Mouse (Mus musculus) gastrocnemius, postnatal 36 days (tissue): ENCODE measurements at regions not wholly inside any gene's neighbourhood (a gene's known extent, or its start where the extent isn't known, plus 50 kb on each side); places are given as distances from the start of the nearest gene placed in this dataset.

Experiments
- DNase-seq, 2 experiments: peaks; one replicate each; pipeline ENCODE4 v3.0.0; 2022
- intact Hi-C: fragments of 180-260 bp; cut with DNase I; formaldehyde crosslinking; loops from one replicate; pipeline ENCODE4 v1.15.1; 2025

DNA sequence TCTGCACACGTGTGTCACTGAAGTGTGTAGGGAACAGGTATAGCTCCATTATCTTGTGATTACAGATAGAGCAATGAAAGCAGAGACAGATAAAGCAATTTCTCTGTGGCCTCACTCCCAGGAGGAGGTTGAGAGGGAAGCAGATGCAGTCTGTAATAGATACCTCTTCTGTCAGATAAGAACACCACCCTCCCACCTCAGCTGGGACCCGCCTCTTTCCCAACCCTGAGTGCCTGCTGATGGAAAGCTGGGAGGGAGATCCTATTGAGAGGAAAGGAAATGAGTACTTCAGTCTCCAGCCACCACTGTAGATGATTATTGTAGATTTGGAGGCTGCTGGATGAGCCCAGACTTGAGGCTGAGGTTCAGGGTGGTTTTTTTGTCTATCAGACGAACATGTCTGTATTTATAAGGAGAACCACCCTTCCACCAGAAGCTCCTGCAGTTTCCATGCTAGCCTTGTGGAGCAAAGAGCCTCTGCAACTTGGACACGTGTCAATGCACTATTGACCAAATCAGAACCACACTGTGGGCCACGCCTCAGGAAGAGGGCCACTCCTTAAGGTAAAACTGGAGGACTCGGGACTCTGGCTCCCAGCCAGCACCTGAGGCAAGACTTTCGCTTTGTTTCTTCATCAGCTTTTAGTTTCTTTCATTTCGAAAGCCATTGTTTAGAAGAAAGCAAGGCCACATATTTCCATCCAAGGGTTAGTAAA is 55.3 kb upstream of the Plekha5 start:
- intact Hi-C loops = no loop called here
- no peak for DNase-seq

DNA sequence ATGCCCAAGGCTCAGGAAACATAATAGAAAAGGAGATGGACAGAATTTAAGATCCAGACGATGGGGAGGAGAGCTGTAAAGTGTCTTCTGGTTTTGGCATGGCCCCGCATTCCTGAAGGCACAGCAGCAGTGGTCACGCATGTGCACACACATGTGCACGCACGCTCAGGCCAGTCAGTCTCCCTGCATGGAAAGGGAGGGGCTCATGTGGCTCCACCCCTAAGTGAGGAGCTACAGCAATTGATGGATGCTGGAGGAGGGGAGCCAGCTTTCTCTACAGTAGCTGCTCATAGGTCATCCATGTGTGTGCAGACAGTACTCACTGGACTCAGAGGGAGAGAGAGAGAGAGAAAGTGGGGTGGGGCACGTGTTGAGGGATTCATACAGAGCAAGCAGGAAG is 56.6 kb upstream of the Plekha5 start:
- no peak for DNase-seq
- intact Hi-C loops = no loop called here

DNA sequence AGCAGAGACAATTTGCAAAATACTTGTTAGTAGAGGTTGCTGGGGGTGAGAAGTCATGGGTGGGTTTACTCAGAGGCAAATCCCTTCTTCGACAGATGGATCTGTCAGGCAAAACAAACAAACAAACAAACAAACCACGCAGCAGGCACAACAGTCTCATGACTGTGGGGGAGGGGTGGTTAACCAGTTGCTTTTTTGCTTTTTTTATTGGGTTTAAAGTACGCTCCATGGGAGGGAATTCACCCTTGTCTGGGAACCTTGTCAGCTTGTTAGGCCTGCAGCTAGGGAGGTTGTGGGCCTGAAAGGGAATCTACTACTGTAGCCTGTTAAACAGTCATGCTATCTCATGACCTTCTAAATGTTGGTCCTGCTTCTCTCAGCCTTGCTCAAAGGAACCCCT is 57.1 kb upstream of the Plekha5 start:
- DNase-seq = no peak
- intact Hi-C loops = no loop called here

DNA sequence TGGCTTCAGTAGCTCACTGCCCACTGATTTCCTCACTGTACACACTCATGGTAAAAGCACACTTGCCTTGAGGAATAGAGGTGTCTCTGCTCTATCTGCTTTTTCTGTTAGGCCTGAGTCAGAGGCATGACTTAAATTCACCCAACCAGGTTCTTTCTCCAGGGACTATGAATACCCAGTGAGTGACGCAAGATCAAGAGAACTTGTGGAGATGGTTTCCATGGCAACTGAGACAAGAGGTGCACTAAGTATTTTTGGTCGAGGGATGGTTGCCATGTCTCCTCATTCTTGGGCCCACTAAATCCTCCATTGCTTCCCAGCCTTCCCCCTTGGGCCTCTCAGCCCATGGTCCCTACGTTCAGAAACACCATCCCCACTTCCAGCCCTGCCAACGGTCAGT is 62.9 kb upstream of the Plekha5 start:
- intact Hi-C loops = no loop called here
- DNase-seq = no peak

DNA sequence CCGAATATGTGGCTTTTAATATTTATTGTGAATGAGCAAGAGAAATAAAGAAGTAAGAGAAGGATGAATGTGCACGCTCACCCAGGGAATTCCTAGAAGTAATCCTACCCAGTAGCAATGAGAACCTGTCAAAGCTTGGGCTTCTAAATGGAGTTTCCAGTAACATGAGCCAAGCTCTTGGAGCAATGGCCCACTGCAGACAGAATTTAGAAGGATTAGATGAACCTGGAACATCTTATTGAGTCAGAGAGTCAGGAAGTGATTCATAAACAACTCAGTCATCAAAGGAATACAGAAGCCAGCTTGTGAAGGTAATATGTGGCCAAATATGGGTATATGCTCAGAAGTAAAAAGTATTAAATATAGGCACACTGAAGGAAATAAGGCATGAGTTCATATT is 66.0 kb upstream of the Plekha5 start:
- no peak for DNase-seq
- intact Hi-C loops = no loop called here

DNA sequence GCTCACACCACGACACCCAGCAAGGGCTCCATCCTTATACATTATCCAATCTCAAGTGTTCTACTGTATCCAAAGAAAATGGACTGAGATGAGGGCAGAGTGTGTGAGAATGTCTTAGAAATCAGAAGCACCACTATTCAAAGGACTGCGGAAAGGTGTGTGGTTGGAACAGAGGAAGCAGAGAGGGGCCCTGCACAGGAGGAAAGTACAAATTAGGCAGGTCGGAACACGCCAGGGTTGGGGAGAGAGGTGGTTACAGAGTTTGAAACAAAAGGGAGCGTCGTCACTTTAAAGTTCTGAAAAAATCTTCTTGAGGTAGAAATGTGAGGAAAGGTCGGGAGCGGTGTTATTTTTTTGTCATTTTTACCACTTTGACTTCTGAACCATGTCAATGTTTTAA is 66.6 kb upstream of the Plekha5 start:
- intact Hi-C loops = no loop called here
- no peak for DNase-seq

DNA sequence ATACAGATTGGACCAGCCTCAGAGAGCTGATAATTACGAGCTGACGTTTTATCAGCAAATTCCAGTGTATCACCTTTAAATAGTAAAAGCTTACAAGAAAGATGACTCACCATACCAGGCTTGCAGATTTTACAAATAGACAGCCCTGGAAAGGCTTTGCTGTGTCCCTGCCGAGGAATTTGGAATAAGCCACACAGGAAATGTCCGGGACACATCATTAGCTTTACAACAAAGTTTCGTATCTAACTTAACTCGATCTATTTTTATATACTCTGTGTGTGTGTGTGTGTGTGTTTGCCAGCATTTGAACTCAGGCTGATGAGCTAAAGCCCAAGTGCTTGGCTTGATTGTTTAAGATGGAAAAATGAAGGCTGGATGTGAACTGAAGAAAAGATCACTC is 69.8 kb upstream of the Plekha5 start:
- intact Hi-C loops = no loop called here
- no peak for DNase-seq

DNA sequence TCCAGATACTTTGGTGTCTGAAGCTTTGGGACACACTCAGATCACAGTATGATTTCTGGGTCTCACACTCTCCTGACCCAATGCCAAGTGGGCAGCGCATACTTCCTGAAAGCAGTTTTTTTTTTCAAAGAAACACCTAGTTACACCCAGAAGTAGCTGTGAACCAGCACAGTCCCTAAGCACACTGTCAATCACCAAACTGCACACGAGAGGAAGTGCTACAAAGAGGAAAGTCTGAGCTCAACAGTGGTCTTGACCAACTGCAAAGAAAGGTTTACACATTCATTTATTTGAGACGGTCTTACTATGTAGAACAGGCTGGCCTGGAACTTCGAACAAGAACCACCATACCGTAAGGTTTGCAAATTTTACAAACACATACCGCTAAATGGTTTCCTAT is 70.2 kb upstream of the Plekha5 start:
- intact Hi-C loops = no loop called here
- no peak for DNase-seq

DNA sequence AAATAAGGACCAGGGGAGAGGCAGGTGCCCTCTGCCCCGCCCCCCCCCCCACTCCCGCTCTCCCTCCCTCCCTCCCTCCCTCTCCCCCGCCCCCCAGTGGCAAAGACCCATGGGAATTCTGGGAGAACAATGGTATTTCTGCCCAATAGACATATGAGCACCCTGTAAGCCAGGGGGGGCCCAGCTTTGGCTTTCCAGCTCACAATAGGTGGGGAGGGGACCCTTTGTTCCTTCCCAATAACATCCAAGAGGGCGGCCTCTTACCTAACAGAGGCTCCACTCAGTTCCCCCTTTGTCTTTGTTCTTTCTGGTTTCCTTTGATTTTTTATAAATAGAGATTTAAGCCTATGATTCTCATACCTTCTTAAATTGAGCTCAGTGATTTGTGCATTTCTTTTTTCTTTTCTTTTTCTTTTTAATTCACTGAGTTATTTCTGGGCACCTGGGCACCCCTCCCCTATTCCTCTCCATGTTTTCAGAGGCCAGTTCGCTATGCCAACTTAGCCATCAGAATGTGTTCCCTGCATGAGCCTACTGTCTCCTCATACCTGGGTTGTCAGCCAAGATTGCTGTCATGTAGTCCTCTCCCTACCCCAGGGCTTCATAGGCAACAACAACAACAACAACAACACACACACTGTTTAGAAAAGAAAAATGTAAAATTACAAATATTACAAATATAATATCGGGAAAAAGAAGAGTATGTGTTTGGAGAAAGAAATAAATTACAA is 72.3 kb upstream of the Plekha5 start:
- no peak for DNase-seq
- intact Hi-C loops = no loop called here

DNA sequence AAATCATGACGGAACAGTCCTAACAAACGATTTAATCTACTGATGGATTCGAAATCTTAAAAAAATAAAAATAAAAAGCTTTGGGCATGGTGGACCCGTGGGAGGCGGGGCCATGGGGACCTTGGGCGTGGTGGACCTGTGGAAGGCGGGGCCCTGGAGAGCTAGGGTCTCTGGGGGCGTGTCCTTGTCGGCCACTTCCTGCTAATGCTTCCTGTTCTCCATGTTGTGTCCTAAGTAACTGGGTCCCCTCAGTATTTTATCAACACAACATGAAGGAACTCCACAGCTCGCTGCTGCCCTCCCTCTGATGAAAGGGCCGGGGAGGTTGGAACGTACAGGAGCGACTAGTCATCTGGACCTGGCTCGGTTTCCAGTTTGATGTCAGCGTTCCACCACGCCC is 75.3 kb upstream of the Plekha5 start:
- DNase-seq = no peak
- intact Hi-C loops = no loop called here

DNA sequence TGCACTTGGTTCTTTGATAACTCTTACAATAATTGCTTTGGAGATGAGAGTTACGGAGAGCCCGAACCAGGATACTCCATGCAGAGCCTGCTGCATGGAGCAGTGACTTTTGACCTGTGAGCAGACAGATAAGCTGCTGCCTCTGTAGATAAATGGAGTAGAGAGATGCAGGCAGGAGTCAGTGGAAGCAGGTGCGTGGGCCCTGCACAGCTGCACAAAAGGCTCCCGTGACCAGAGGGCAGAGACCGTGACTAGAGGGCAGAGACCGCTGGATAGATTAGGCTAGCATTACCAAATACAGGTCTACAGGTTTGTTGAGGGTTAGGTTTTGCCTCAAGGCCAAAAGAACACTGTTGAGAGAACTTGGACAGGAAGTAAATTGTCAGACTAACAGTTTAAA is 76.9 kb upstream of the Plekha5 start:
- DNase-seq = no peak
- intact Hi-C loops = no loop called here

DNA sequence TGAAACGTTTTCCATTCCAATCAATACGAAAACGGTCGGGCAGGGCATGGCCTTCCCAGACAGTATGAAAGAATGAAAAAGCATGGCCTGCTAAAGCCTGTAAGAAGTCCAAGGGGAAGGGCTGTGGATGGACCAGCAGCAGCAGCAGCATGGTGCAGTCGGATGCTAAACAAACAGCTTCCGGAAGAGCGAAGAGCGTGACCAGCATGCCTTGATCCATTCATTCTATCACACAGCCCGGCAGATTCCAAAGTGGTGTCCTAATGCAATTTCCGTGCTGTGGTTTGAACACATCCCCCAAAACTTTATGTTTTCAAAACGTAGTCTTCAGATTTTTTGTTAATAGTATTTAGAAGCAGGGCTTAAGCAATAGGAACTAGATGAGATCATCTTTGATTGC is 80.2 kb upstream of the Plekha5 start:
- no peak for DNase-seq
- intact Hi-C loops = no loop called here

DNA sequence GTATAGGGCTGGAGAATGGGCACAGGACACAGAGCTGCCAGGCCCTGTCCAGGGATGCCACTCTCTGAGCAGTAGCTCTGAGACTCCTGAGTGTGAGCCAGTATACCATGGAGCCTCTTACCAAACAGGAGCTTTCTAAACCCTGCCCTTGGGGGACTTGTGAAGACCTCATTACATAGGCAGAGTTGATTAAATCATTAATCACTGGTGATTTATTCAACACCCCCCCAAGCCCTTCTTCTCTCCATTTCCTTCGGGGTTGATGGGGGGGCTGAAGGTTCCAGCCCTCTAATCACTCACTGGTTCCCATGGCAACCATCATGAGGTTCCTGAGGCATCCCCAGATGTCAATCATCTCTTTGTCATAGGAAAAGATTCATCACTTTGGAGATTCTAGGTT is 81.0 kb upstream of the Plekha5 start:
- intact Hi-C loops = no loop called here
- no peak for DNase-seq

DNA sequence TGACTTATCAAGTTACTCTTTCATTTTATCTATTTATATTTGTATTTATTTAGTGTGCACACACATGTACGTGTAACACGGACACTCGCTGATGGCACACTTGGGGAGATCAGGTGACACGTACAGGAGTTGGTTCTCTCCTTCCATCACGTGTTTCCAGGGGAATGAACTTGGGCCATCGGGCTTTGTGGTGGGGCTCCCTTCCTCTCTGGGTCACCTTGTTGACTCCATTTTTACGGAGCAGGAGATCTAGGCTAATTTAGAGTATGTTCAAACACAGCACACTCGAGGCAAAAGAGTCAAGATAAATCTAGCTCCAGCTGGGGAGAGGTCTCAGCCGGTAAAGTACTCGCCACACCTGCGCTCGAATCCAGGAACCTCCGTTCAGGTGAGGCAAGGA is 84.1 kb upstream of the Plekha5 start:
- DNase-seq = no peak
- intact Hi-C loops = loop anchor here (5.0 kb wide), 1 partner anchor 83 kb away; the partner anchor contains the start of gene Plekha5

DNA sequence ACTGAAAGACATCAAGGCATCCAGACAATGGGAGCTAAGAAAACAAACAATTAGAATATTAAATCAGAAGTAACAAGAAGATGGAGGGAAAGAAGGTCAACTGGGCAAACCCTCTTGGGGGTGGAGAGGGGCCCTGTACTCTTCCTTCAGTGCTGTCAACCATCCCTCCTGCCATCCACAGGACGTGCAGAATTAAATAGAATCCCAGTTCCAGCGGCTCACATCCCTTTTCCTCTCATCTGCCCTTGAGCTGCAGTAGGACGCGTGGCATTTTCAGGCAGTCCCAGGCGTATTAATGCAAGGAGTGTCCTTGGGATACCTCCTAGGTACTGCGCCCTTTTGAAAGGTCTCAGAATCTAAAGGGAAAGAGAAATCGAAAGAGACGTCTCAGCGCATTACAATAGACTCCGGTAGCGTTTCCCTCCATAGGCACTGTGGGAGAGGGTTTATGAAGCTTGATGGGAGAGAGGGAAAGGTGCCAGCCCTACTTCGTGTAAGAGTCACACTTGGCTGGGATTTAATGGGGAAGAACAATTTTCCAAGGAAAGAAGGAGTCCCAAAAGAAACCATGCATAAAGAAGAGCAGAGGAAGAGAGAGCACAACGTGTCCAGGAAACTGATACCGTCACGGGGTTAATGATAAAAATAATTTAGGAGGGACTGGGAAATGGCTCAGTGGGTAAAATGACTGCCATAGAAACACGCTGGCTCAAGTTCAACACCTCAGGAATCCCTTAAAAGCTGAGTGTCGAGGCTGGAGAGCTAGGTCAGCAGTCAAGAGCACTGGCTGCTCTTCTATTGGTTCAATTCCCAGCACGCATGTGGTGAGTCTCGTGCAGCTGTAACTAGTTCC is 85.7 kb upstream of the Plekha5 start:
- intact Hi-C loops = loop anchor here (5.0 kb wide), 1 partner anchor 84 kb away; the partner anchor contains the start of gene Plekha5
- DNase-seq = no peak

DNA sequence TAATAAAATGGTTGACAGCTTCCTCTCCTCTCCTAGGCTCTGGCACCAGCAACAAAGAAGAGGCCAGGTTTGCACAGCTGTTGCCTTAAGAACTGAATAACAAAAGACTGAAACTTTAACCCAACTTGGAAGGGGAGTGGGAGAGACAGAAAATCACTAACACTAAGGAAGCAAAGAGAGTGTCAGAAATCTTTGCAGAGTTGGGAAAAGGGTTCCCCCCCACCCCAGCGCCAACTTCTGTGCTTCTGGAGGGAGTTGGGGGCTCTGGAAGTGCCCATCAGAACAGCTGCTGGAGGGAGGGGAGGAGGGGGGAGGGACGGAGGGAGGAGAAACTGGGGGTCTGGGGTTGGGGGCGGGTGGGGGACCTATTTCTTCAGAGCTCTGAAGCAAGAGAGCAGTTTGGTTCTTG is 86.8 kb upstream of the Plekha5 start:
- intact Hi-C loops = loop anchor here (5.0 kb wide), 1 partner anchor 85 kb away; the partner anchor contains the start of gene Plekha5
- DNase-seq = no peak

DNA sequence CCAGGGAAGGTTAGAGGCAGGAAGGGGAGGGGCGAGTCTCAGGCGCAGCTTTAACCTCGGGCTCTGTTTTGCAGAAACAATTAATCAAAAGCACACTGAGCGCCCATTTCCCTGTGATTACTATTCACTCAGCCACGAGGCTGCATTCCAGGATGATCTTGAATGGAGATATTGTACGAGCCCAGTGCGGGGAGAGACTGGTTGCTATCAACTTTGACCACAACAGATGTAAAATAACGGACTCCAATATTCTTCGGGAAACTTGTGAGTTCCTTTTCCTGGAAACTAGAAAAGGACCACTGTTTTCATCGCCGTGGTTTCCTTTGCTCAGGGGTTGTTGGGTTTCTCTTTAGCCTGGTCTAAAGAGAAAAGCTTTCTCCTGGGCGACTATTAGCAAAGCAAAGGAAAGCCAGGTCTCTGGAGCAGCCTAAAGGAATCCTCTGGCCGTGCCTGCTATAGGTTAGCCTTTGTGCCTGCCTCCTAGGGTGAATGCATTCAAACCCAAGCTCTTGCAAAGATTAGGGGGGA is 87.4 kb upstream of the Plekha5 start:
- DNase-seq = no peak
- intact Hi-C loops = loop anchor here (5.0 kb wide), 1 partner anchor 86 kb away; the partner anchor contains the start of gene Plekha5

DNA sequence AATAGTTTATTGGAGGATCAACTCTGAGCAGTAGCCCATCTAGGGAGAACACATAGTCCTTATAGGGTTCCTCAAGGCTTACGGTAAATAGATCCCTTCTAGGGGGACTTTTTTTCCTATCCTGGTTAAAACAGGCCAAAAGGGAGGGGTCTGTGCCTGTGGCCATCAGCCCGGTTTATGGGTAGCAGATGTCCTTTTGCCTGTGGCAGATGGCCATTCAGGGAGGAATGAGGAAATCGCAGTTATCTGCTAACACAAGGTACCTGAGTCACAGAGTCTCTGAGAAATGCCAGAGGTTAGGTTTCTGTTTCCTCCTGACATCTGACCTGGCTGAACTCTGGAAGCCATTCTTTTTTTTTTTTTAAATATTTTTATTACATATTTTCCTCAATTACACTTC is 90.5 kb upstream of the Plekha5 start:
- DNase-seq = no peak
- intact Hi-C loops = no loop called here

DNA sequence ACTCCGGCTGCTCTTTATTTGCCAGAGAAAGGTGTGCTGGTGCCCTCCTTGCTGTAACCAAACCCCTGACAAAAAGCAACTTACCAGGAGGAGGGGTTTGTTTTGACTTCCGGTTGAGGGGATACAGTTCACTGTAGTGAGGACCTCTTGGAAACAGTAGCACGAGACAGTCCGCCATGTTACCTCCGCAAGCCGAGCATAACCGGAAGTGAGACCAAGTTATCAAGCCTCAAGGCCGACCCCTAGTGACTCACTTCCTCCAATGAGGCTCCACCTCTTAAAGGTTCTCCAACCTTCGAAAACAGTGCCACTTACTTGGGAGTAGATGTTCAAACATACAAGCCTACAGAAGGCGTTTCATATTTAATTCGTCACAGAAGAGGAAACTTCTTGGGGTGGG is 115.2 kb upstream of the Plekha5 start:
- DNase-seq = no peak
- intact Hi-C loops = no loop called here

DNA sequence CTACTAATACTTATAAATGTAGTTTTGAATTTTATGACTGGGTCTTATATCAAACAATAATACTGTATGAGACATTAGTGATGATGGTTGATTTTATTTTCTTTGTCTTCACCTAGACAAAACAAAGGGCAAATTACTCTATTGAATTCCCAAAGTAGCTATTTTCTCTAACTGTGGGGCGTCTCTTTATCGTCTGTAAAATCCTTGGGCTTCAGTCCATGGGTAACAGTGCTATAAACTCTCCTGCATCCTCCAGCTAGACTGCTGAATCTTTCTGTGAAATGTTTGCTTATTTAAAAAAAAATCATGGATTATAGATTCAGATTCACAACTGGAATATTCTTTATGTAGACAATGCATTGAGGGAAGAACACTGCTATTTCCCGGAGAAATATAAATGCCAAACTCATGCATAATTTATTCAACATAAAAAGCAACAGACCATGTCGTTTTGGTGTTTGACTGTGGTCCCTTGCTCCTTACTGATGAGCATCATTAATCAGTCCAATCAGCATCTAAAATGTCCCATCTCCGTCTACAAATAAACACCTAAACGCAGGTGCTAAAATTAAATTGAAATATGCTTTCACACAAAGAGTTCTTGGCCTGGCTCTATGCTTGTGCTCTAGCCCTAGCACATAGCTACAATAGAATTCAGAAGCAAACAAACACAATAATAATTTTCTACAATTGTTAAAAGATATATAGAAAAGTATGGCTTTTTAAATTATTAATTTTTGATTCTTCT is 116.9 kb upstream of the Plekha5 start:
- intact Hi-C loops = no loop called here
- DNase-seq = no peak
